Mouse (Mus musculus): ENCODE results near the gene Akap6. TPM values are rescaled to one million over a fixed set of nuclear protein-coding genes. Genes with fewer than 3 reads are reported as not detected.
"Not testable (repeated sequence)": the region's sequence is repeated elsewhere in the genome, so short reads cannot be mapped to it uniquely, and the experiment has no call there.

The Akap6 gene
- total RNA-seq, 2 experiments from 2014 or later: 58.8 to 60.4 TPM

DNA sequence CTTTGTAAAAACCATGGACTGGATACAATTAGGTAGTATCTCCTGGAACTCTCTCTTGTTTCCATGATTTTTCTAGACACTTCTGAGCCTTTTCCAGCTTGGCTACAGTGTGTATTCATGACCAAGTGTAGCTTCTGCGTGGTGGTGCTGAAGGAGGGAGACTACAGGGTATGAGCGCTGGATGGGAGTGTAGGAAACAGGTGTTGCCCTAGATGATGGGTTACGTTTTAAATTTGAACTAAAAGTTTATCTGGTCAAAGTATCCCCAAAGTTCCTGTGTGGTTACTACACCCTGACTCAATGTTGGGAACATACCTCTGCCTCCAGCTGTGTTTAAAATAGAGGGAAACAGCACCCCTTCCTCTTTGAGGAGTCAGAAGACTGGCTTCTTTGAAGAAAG is 12.2 kb downstream of the Akap6 start:
- DNase-seq (ENCODE audit: low spot score in 2 of 2): no peak

- DNase-seq (ENCODE audit: low spot score in 2 of 2): no peak
Measured at GRCm38 (mm10) chr12:52711857-52712640, 12.9 kb downstream of the Akap6 start.

DNA sequence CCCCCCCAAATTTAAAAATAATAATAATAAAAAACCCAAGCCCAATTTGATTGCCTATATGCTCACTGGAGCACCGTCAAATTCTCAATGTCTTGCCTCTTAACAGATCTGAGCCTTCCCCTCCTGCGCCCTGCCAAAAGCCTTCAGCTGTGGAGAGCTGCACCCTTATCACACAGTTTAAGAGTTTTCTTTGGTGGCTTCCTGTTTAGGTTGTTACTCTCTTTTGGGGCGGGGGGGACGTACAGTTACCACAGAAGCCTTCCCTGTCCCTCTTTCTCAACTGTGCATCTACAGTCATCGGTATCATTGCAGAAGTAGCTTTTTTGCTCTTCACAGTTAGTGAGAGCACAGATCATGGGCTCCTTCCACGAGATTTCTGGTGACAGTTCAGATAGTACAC is 19.2 kb downstream of the Akap6 start:
- DNase-seq (ENCODE audit: low spot score in 2 of 2): no peak

GRCm38 (mm10) chr12:52719232-52719631 is 20.0 kb downstream of the Akap6 start:
- no peak for DNase-seq (ENCODE audit: low spot score in 2 of 2)

- no peak for DNase-seq (ENCODE audit: low spot score in 2 of 2)
Measured at GRCm38 (mm10) chr12:52719681-52720080, 20.5 kb downstream of the Akap6 start.

DNA sequence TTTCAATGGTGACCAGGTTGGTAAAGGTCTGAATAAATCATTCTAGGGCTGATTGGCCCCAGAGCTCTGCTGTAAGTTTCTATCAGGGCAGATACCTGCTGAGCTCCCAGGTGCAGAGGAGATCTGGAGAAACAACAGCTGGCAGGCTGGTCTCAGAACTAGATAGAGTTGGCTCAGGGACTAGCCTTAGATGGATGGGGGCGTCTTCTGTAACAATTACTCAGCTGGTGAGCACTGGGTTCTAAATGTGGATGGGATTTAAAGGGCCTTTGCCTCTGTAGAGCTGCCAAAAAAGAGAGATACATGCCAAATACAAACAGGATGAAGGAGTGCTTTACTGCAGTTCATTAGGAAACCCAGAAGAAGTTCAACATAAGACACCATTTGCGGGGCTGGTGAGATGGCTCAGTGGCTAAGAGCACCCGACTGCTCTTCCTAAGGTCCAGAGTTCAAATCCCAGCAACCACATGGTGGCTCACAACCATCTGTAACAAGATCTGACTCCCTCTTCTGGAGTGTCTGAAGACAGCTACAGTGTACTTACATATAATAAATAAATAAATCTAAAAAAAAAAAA is 24.9 kb downstream of the Akap6 start:
- not testable (repeated sequence) for DNase-seq (ENCODE audit: low spot score in 2 of 2)

- no peak for DNase-seq (ENCODE audit: low spot score in 2 of 2)
Measured at GRCm38 (mm10) chr12:52726434-52727231, 27.4 kb downstream of the Akap6 start.

DNA sequence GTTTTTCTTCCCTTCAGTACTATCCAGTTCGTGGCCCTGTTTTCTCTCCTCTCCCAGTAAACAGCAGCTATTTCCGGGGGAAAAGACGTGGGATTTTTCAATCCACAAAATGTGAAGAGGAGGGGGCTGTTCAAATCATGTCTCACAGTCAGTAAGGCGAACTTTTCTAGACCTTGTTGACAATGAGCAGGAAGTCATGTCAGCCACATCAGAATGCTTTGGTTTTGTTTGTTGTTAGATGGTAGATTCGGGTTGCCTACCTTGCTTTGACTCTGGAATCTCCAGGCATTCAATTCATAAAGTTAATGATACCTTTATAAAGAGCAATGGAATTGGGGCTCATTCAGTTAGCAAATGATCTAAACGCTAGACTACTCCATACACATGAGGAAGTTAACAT is 30.2 kb downstream of the Akap6 start:
- no peak for DNase-seq (ENCODE audit: low spot score in 2 of 2)

DNA sequence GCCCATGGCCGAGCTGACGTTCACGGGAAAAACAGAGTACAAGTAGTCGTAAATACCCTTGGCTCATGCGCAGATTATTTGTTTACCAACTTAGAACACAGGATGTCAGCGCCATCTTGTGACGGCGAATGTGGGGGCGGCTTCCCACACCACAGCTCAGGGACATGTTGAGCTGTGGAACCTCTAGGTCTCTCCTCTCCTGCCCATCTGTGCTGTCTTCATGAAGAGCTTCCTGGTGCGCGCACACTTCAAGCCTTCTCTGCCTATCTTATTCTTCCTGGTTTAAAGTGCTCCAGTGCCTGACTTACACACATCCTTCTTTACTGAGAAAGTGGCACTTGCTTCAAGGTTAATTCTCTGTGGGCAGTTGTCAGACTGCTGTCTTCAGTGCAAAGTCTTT is 36.0 kb downstream of the Akap6 start:
- not testable (repeated sequence) for DNase-seq (ENCODE audit: low spot score in 2 of 2)

DNA sequence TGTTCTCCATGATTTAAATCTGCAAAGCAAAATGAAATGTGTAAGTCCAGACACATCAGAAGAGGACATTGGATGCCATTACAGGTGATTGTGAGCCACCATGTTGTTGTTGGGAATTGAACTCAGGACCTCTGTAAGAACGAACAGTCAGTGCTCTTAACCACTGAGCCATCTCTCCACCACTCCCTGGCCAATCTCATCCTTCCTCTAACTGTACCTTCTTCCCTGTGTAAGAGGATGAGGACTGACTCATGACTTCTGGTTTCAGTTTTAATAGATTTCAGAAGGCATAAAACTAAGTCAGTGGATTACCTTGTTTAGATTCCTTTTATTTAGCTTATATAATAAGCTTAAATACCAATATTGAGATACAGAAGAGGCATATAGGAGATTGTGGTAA is 38.0 kb downstream of the Akap6 start:
- no peak for DNase-seq (ENCODE audit: low spot score in 2 of 2)

DNA sequence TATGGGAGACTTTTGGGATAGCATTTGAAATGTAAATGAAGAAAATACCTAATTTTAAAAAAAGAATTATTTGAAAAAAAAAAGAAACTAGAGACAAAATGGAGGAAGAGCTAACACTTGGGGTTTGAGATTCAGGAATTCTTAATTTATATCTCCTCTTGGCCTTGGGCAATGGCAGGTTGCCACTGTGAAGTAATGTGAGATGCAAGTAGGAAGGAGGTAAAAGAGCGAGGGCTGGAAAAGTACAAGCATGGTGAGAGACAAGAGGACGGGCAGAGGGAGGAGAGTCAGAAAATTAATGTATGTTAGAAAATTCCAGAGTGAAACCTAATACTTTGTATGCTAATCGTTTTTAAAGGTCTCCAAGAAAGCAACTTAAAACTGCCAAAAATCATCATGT is 40.1 kb downstream of the Akap6 start:
- no peak for DNase-seq (ENCODE audit: low spot score in 2 of 2)

DNA sequence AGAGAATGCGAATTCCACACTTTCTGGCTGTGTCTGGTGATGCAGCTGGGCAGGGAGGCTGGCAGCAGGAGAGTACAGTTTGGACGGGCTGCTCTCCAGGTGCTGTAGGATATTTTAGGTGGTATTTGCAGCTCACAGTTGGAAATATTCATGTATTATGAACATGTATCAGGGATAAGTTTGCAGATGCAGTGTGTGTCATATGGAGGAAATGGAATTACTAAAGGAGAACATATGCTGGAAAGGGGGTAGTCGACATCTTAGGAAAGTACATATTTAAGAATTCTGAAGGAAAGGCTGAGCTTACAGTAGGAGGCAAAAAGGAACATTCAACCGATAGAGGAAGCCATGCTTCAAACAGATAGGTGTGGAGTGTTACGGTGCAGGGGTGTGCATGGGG is 42.6 kb downstream of the Akap6 start:
- DNase-seq (ENCODE audit: low spot score in 2 of 2): no peak

- no peak for DNase-seq (ENCODE audit: low spot score in 2 of 2)
Measured at GRCm38 (mm10) chr12:52750006-52750405, 50.8 kb downstream of the Akap6 start.

- no peak for DNase-seq (ENCODE audit: low spot score in 2 of 2)
Measured at GRCm38 (mm10) chr12:52755649-52756048, 56.5 kb downstream of the Akap6 start.

DNA sequence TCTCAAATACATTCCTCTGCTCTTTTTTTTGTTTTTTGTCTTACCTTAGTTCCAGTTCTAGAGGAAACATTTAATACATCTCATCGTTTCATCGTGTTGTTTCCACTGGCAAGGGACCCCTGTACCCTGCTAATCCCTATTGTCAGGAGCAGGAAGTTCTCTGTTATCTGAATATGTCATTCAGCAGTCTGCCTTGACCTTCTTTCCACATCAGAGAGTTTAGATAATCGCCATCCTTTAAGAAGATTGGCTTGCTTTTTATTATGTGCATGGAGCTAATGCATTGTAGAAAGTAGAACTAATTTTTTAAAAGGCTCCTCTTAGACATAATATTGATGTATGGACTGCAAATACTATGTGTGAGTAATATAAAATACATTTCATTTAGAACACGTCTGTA is 58.7 kb downstream of the Akap6 start:
- no peak for DNase-seq (ENCODE audit: low spot score in 2 of 2)

- no peak for DNase-seq (ENCODE audit: low spot score in 2 of 2)
Measured at GRCm38 (mm10) chr12:52764046-52764445, 64.9 kb downstream of the Akap6 start.

DNA sequence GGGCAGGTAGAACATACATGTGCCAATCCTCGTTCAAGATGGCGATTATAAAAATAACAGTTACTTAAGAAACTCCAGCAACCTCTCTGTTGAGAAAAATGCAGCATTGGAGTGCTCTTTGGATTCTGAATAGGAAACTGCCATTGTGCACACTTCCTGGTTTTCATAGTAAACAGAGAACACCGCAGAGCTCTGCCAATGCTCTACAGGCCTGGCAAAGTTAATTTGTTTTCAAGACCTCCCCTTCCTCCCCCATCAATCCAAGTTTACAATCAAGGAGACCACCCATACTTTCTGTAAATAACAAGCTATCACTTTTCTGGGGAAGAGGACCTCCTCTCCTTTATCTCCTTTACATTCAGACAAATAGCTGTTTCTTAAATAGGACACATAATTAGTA is 65.6 kb downstream of the Akap6 start:
- DNase-seq (ENCODE audit: low spot score in 2 of 2): no peak

DNA sequence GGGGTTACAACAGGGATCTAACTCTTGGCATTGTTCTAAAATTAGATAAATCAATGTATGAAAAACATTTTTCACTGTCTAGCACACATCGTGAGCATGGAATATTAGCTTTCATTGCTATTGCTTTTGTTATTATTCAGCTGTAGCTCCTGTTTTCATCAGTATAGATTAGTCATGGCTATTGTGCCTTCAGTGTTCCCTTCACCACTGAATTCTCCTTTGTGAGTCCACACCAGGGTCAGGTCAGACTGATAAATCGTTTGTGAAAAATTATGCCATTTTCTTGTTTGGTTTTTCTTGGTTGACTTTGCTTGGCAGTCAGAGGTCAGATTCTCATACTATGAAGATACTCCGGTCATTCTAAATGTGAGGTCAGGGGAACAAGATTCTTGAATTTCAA is 70.4 kb downstream of the Akap6 start:
- no peak for DNase-seq (ENCODE audit: low spot score in 2 of 2)

- no peak for DNase-seq (ENCODE audit: low spot score in 2 of 2)
Measured at GRCm38 (mm10) chr12:52771931-52772330, 72.7 kb downstream of the Akap6 start.

- DNase-seq (ENCODE audit: low spot score in 2 of 2): no peak
Measured at GRCm38 (mm10) chr12:52772494-52773280, 73.5 kb downstream of the Akap6 start.

DNA sequence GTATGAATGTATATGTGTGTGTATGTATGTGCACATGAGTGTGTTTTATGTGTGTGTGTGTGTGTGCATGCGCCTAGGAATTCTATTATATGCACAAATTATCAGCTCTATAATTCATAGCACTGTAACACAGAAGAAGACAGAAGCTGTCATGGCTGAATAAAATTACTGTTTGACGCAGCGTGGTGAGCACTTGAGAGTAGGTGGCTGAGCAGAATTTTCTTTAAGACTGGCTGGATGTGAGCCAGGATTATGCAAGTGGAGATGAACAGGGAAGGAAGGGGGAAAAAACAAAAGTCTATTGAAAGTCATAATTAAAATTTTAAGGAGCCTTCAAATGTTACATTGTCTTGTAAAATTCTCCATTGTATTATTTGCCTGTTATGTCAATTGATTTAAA is 74.7 kb downstream of the Akap6 start:
- DNase-seq (ENCODE audit: low spot score in 2 of 2): no peak
